Mouse (Mus musculus): ENCODE measurements around the gene Fam20a. TPM values are rescaled to one million over a fixed set of nuclear protein-coding genes. Genes with fewer than 3 reads are reported as not detected.

Fam20a gene
- 0.31 and 0.48 TPM in 2 replicates for polyA plus RNA-seq (2012; ENCODE audit: insufficient read depth, insufficient read length, missing spikeins)

DNA sequence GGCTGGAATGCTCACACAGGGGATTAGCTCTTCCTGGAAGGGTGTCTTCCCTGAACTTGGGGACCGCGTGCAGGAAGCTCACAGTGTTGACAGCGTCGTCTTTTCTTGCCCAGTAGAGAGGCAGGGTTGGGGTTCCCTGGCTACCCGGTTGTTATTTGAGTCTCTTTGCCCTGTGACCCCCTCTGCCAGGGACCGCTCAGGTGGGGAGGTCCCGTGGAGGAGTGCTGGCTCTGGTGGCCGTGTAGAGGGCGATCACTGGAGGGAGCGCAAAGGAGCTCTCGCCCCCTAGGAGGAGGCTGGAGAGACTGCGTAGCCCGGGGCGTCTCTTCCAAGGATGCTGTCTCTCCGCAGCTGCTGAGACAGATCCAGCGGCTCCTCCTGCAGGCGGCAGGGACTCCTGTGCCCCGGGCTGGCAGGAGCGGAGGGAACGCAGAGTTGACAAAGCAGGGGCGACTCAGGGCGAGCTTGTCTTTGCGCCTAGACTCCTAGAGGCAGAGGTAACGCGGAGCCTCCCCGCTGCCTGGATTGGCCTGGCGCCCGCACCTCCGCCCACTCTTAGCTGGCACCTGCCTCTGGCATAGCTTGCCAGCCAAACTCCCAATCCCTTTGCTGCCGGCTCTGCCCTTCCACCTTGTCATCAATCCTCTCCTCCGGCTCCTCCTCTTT is at the start of gene Fam20a:
Fam20a (minus strand) TSS at position 499 of the 666 bp plus-strand sequence.
- Histone ChIP-seq H3K4me3 (ENCODE audit: insufficient read depth, low read length) (peak within 1 kb of the TSS; percentile 47), H3K4me1 (ENCODE audit: control insufficient read depth, insufficient read depth, low read length) (peaks cover 8% of the 10 kb centered on the region), H3K27ac (ENCODE audit: insufficient read depth, low read depth, low read length) (no peak within 1 kb of the TSS)
- TF ChIP-seq POLR2A (IDR thresholded peaks at IDR 0.05; ENCODE audit: borderline replicate concordance, low read depth, low read length) = no peak

DNA sequence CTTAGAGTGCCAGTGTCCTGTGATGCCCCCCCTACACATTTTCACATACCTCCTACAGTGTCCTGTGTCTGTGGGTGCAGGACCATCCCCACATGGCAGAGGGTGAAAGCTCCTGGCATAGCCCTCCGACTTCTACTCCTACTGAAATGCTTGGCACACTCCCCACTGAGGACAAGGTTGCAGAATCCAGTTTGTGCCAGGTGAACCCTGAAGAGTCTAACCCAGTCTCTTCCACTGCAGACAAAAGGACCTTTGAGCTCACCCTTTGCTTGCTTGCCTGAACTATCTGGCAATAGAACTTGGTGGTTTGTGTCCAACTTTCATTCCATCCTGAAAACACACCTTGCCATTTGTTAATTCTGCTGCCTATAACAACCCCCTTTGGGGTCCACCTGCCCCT is 49.3 kb upstream of the Fam20a start:
- no peak for TF ChIP-seq CTCF (IDR thresholded peaks at IDR 0.05; ENCODE audit: low read depth, low read length)
- no peak for TF ChIP-seq POLR2A (IDR thresholded peaks at IDR 0.05; ENCODE audit: borderline replicate concordance, low read depth, low read length)
- H3K4me3 ChIP-seq (ENCODE audit: insufficient read depth, low read length) = no peak overlapping the region
- no peaks in the 10 kb centered on the region for H3K4me1 ChIP-seq (ENCODE audit: control insufficient read depth, insufficient read depth, low read length)
- H3K27ac ChIP-seq (ENCODE audit: insufficient read depth, low read depth, low read length) = no peak overlapping the region

DNA sequence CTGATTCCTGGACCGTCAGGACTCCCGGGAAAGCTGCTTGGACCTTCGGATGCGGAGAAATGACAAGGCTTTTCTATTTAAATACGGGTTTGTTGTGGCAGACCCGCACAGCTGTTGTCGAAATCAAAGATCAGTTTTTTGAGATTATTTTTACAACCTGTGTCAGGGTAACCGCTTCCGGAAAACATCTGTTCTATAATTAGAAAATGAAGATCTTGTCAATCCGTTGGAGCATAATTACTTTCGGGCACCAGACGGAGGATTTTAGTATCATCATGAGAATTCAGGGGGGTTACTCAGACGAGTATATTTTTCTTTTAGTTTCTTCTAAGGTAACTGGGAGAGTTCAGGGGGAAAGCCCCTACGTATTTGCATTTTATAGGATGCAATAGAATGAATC is 48.1 kb upstream of the Fam20a start:
- no peak overlapping the region for H3K4me3 ChIP-seq (ENCODE audit: insufficient read depth, low read length)
- no peak overlapping the region for H3K27ac ChIP-seq (ENCODE audit: insufficient read depth, low read depth, low read length)
- H3K4me1 ChIP-seq (ENCODE audit: control insufficient read depth, insufficient read depth, low read length) = no peaks in the 10 kb centered on the region
- TF ChIP-seq CTCF (IDR thresholded peaks at IDR 0.05; ENCODE audit: low read depth, low read length) (no peak), POLR2A (IDR thresholded peaks at IDR 0.05; ENCODE audit: borderline replicate concordance, low read depth, low read length) (no peak)

DNA sequence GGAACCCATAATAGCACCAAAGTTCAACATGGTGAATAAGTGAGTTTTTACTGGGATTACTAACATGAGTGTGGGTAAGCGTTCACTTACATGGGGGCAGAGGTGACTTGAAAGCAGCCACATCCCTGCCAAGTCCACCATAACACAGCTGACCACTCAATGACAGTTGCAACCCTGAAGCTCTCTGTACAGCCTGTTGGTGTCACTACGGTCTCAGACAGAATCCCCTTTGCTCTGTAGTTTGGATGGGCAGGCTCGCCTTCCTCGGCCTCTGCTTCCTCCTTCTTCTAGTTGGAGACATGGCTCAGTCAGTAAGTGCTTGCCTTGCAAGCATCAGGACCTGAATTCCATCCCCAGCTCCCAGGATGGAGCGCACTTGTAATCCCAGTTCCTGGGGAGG is 47.0 kb upstream of the Fam20a start:
- no peak for TF ChIP-seq CTCF (IDR thresholded peaks at IDR 0.05; ENCODE audit: low read depth, low read length)
- TF ChIP-seq POLR2A (IDR thresholded peaks at IDR 0.05; ENCODE audit: borderline replicate concordance, low read depth, low read length) = no peak
- no peaks in the 10 kb centered on the region for H3K4me1 ChIP-seq (ENCODE audit: control insufficient read depth, insufficient read depth, low read length)

DNA sequence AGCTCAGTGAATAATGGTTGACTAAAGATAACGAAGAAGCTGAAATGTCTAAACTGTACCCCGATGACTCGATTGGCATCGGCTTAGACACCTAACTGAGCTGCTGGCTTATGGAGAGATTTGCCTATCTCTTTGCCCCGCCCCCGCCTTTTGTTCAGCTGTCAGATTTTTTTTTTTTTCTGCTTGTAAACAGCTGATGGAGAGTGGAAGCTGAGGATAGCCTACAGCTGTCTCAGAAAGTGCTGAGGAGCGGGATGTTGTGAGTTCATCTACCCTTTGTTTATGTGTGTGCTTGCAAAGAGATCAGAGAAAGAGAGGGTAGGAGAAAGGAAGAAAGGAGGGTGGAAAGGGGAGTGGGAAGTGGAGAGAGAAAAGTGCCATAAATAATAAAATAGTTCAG is 38.0 kb upstream of the Fam20a start:
- Histone ChIP-seq H3K4me1 (ENCODE audit: control insufficient read depth, insufficient read depth, low read length) (no peaks in the 10 kb centered on the region), H3K27ac (ENCODE audit: insufficient read depth, low read depth, low read length) (no peak overlapping the region), H3K4me3 (ENCODE audit: insufficient read depth, low read length) (no peak overlapping the region)
- TF ChIP-seq CTCF (IDR thresholded peaks at IDR 0.05; ENCODE audit: low read depth, low read length) (no peak), POLR2A (IDR thresholded peaks at IDR 0.05; ENCODE audit: borderline replicate concordance, low read depth, low read length) (no peak)

More for the DNA sequence above, 47.0 kb upstream of the Fam20a start:
- no peak overlapping the region for H3K4me3 ChIP-seq (ENCODE audit: insufficient read depth, low read length)
- H3K27ac ChIP-seq (ENCODE audit: insufficient read depth, low read depth, low read length) = no peak overlapping the region

DNA sequence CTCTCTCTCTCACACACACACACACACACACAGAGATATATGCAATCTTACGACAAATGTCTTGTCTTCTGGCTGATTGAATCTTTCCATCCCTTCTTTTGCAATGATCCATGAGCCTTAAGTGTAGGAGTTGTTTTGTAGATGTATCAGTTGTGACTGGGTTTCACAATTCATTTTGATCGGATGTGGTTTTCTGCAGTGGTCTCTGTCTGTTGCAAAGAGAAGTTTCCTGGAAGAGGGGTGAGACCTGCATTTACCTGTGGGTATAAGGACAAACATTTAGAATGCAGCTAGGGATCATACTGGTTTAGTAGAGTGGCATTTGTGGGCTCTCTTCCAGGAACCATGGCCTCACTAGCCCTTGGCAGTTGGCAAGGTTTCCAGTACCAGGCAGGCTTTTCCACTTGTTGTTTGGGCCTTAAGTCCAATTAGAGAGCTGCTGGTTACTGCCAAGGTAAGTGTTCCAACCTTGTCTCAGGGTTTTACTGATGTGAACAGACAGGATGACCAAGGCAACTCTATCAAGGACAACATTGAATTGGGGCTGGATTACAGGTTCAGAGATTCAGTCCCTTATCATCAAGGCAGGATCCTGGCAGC is 36.6 kb upstream of the Fam20a start:
- H3K4me3 ChIP-seq (ENCODE audit: insufficient read depth, low read length) = no peak overlapping the region
- no peak overlapping the region for H3K27ac ChIP-seq (ENCODE audit: insufficient read depth, low read depth, low read length)
- H3K4me1 ChIP-seq (ENCODE audit: control insufficient read depth, insufficient read depth, low read length) = no peaks in the 10 kb centered on the region
- no peak for TF ChIP-seq POLR2A (IDR thresholded peaks at IDR 0.05; ENCODE audit: borderline replicate concordance, low read depth, low read length)
- no peak for TF ChIP-seq CTCF (IDR thresholded peaks at IDR 0.05; ENCODE audit: low read depth, low read length)

DNA sequence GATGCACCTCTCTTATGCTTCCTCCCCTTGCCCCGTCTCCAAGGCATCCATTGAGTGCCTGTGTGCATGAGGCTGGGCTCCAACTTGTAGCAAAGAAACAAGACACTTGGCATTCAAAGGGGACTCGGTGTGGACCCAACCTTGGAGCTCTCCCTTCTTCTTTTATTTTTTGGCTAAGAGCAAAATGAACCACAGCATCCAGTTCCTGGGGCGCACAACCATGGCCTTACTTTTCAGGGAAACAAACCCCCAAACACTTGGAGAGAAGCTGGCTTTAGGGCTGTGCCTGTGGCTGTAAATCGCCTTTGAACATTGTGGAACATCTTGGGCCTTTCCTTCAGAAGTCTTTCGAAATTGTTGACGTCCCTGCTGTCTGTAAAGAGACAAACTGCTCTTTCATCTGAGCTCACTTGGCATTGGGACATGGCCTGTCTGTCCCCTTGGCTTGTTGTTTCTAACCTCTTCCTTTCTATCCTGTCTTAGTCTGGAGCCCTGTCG is 32.1 kb upstream of the Fam20a start:
- TF ChIP-seq CTCF (IDR thresholded peaks at IDR 0.05; ENCODE audit: low read depth, low read length) (no peak), POLR2A (IDR thresholded peaks at IDR 0.05; ENCODE audit: borderline replicate concordance, low read depth, low read length) (no peak)
- Histone ChIP-seq H3K4me3 (ENCODE audit: insufficient read depth, low read length) (no peak overlapping the region), H3K4me1 (ENCODE audit: control insufficient read depth, insufficient read depth, low read length) (no peaks in the 10 kb centered on the region), H3K27ac (ENCODE audit: insufficient read depth, low read depth, low read length) (no peak overlapping the region)

DNA sequence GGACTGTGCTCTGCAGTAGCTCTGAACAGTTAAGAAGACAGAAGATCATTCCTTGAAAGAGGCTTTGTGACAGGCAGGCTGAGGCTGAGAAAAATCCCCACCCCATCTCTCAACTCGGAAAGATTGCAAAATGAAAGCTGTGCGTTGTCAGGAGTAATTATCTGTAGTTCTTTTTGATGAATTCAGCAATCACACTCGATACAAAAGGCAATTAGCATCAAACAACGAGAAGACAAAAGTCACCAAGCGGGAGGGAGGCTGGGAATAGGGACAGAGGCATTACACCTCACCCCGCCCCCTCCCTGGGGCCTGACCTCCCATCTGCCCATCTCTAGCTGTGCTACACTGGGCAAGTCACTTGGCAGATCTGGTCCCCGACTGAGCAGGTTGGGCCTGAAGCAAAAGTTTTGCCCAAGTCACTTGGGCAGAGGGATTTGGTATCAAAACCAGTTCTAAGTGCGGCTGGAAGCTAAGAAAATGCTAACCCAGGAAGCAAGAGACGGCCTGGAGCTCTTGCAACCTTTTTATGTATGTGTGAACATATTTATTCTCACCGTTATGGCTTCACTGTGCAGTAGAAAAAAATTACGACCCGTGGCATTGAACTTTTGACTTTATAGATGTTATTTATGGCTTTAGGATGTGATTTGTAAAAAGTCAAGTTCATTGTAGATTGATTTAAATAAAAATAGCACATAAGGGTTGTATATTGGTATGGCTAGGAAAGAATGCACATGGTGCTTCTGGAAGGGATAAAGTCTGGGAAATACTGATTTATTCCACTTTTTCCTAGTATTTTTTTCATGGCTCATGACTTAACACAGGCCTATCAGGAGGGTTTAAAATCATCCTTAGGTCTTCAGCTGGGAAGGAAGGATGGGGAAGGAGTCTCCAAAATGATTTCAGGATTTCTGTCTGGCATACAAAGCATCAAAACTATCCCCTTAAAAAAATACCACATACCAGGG is 29.8 kb upstream of the Fam20a start:
- TF ChIP-seq POLR2A (IDR thresholded peaks at IDR 0.05; ENCODE audit: borderline replicate concordance, low read depth, low read length) (no peak), CTCF (IDR thresholded peaks at IDR 0.05; ENCODE audit: low read depth, low read length) (no peak)

DNA sequence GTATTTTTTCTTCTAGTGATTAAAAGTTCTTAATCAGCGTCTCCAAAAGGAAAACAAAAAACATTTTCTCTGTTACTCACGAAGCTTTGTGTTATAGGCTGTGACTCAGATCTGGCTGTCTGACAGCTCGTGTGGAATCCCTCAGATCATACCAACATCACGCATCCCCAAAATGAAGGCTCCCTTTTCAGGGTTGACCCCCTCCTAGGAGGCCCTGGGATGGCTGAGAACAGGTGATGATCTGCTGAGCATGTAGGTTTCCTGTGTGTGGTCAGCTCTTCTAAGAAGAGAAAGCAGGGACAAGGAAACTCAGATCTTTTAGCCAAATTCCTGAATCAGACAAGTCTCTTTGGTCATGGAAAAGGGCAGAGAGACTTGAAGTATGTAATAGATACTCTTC is 23.1 kb upstream of the Fam20a start:
- no peak overlapping the region for H3K27ac ChIP-seq (ENCODE audit: insufficient read depth, low read depth, low read length)
- H3K4me3 ChIP-seq (ENCODE audit: insufficient read depth, low read length) = no peak overlapping the region
- 0 out of 2 replicates have a peak, but pooled peaks cover 2% of the 10 kb centered on the region for H3K4me1 ChIP-seq (ENCODE audit: control insufficient read depth, insufficient read depth, low read length)
- TF ChIP-seq CTCF (IDR thresholded peaks at IDR 0.05; ENCODE audit: low read depth, low read length) (no peak), POLR2A (IDR thresholded peaks at IDR 0.05; ENCODE audit: borderline replicate concordance, low read depth, low read length) (no peak)

More for the DNA sequence above, 29.8 kb upstream of the Fam20a start:
- Histone ChIP-seq H3K4me1 (ENCODE audit: control insufficient read depth, insufficient read depth, low read length) (no peaks in the 10 kb centered on the region), H3K27ac (ENCODE audit: insufficient read depth, low read depth, low read length) (no peak overlapping the region), H3K4me3 (ENCODE audit: insufficient read depth, low read length) (no peak overlapping the region)
